Mouse (Mus musculus): ENCODE data around the gene Fbxl13.

Fbxl13 gene

GRCm38 (mm10) chr5:21578136-21578535 lies 67.3 kb downstream of the Fbxl13 start:
- no peak for DNase-seq (ENCODE audit: extremely low read depth, low read depth, low spot score)

GRCm38 (mm10) chr5:21575210-21575550 lies 70.3 kb downstream of the Fbxl13 start:
- no peak for DNase-seq (ENCODE audit: extremely low read depth, low read depth, low spot score)

DNA sequence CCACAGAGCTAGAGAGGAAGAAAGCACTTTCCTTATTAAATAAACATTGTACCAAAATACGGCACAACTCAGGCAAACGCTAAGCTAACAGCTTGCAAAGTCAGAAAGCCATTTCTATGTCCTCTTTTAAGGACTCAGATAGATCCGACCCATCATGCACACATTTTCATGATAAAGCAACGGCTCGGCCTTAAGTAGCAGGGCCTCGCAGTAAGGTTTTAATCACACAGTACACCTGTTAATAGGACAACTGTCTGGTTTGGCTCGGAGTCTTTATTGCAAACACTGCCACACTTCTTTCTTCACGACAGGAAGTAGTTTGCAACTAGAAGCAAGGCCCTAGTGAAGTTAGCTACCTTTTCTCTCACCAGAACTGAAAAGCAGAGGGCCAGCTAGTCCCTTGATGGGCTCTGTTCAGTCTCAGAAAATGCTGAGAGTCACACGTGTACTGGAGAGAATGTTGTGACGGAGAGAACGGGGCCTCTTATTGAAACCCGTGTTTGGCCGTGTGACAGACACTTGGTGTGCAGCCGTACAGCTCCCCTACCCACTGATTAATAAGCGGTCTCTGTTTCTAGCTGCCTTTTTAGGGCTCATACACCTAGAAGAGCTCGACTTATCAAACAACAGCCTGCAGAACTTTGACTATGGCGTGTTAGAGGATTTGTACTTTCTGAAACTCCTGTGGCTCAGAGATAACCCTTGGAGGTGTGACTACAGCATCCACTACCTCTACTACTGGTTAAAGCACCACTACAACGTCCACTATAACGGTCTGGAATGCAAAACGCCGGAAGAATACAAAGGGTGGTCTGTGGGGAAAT lies 70.8 kb downstream of the Fbxl13 start:
- DNase-seq (ENCODE audit: extremely low read depth, low read depth, low spot score) = no peak

- DNase-seq (ENCODE audit: extremely low read depth, low read depth, low spot score) = no peak
These were observed 72.5 kb downstream of the Fbxl13 start for GRCm38 (mm10) chr5:21572764-21573416.

GRCm38 (mm10) chr5:21567784-21568183 lies 77.7 kb downstream of the Fbxl13 start:
- DNase-seq (ENCODE audit: extremely low read depth, low read depth, low spot score) = no peak

GRCm38 (mm10) chr5:21565392-21566065 lies 79.9 kb downstream of the Fbxl13 start:
- DNase-seq (ENCODE audit: extremely low read depth, low read depth, low spot score) = no peak

DNA sequence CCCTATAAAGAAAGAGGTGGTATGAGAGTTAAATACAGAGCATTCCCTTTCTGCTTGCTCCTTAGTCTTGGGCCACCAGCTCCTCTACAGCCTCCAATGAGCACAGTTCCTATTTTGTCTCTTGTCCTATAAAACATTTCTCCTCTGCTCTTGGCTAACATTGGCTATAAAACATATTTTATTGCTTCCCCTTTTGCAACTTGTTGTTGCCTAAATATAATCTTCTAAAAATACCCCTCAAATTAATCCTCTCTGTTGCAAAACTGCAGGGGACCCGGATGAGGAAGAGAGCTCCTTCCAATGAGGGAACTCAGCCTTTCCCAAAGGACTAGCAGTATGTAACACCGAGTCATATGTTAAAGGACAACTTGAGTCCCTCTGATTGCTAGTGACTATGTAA lies 81.5 kb downstream of the Fbxl13 start:
- no peak for DNase-seq (ENCODE audit: extremely low read depth, low read depth, low spot score)

GRCm38 (mm10) chr5:21556502-21556901 lies 88.9 kb downstream of the Fbxl13 start:
- no peak for DNase-seq (ENCODE audit: extremely low read depth, low read depth, low spot score)

GRCm38 (mm10) chr5:21554732-21555131 lies 90.7 kb downstream of the Fbxl13 start:
- no peak for DNase-seq (ENCODE audit: extremely low read depth, low read depth, low spot score)

DNA sequence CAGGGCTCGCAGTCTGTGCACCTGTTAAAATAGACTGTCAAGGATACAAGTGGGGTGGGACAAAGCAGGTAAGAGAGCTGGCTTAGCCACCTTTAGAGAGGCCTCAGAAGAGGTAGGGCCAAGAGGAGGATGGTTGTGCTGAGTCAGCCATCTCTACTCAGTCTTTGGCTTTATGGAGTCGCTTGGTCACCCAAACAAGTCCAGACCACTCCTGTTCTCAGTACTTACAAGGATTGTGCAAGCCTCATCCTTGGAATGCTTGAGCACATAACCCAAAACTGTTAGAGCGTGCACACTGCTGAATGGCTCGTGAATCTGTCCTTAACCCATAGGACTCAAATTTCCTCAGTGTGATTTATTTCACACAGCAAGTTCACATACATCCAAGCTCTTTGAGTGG lies 91.7 kb downstream of the Fbxl13 start:
- DNase-seq (ENCODE audit: extremely low read depth, low read depth, low spot score) = no peak

DNA sequence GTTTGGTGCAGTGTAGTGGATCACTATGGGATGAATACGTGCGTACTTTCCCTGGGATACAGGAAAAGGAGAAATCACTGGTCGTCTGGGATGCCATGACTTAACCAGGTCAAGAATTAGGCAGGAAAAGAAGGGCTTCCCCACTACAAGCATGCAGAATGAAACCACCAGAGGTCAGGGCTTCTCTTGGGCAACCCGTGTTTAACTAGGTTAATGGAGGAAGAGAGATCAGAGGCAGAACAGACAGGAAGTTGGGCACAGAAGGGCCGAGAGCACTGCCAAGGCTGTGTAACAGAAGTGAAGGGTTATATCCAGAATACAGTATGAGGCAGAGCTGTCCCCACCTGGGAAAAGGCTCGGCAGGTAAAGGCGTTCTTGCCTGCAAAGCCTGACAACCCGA lies 98.4 kb downstream of the Fbxl13 start:
- DNase-seq (ENCODE audit: extremely low read depth, low read depth, low spot score) = no peak

DNA sequence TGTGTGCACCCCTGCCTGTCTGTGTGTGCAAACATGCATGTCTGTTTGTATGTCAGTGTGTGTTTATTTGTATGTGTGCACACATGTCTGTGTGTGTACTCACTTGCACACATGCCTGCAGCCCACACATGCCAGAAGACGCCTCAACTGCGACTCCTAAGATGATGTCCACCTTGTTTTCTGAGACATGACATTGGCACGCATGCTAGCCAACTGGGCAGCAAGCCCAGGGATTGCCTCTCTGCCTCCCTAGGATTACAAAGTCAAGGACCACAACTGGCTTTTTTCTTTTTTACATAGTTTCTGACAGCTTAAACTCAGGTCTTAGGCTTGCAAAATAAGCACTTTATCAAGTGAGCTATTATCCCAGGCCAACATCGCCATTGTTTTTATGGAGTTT lies 99.6 kb downstream of the Fbxl13 start:
- DNase-seq (ENCODE audit: extremely low read depth, low read depth, low spot score) = no peak

GRCm38 (mm10) chr5:21545227-21545626 lies 100.2 kb downstream of the Fbxl13 start:
- no peak for DNase-seq (ENCODE audit: extremely low read depth, low read depth, low spot score)

- DNase-seq (ENCODE audit: extremely low read depth, low read depth, low spot score) = no peak
These were observed 100.6 kb downstream of the Fbxl13 start for GRCm38 (mm10) chr5:21544821-21545220.

- DNase-seq (ENCODE audit: extremely low read depth, low read depth, low spot score) = no peak
These were observed 101.8 kb downstream of the Fbxl13 start, which contains the start of gene Lrrc17 for GRCm38 (mm10) chr5:21543409-21544201. TSS of gene Lrrc17 (plus strand) at chr5:21543559.

DNA sequence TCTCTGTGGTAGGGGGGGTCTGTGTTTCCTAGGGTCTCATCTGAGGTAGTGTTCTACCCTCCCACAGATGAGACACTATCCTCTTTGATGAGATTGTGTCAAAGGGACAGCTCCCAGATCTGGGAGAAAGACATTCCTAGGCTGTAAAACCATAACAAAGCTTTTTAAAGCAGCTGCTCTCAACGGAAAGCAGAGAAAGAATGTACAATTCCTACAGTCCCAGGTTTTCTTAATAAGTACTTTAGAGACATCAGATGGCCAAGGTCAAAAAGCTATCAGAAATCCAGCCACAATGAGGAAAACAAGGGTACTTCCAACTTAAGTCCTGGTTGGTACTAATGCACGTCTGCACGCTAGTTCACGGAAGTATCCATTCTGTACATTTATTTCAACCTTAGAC lies 103.2 kb downstream of the Fbxl13 start:
- DNase-seq (ENCODE audit: extremely low read depth, low read depth, low spot score) = no peak

DNA sequence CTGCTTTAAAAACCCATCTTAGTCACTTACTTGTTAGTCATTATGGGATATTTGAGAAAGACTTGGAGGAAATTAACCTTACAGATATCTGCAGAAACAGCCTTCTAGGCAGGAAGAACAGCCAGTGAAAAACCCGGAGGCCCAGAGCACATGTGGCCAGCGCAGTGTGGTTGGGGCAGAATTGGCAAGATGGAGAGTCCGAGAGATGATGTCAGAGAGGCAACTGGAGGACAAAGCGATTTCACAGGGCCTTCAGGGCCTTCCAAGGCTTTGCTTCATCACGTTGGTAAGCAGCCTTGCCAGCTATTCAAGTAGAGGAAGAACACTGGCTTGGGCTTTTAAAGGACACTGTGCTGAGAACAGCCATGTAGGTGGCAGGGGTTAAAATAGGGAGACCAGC lies 112.5 kb downstream of the Fbxl13 start:
- peak; percentile 64 for DNase-seq (ENCODE audit: extremely low read depth, low read depth, low spot score)

DNA sequence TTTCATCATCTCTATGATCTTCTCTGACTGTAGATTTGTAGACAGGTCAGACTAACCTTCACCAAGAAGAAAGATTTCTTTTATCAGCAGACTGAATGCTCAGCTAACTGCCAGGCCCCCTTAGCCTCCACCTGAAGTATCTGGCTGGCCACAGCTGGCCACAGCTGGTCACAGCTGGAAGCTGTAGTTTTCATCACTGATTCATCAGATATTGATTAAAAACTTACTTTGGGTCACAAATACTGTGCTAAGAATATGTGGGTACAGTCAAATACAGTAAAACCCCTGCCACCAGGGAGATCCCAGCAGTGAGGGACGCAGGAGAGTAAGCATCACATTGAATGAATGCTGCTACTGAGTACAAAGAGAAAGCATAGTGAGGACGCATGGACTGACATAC lies 113.3 kb downstream of the Fbxl13 start:
- no peak for DNase-seq (ENCODE audit: extremely low read depth, low read depth, low spot score)

- no peak for DNase-seq (ENCODE audit: extremely low read depth, low read depth, low spot score)
These were observed 116.2 kb downstream of the Fbxl13 start for GRCm38 (mm10) chr5:21529110-21529720.

GRCm38 (mm10) chr5:21528068-21528842 lies 117.2 kb downstream of the Fbxl13 start:
- no peak for DNase-seq (ENCODE audit: extremely low read depth, low read depth, low spot score)

All from fat pad, adult 2 months (tissue).